8 mouse cellular contexts compared by ENCODE assay signal in genomic region chr9:121392427-121392826, GRCm38 (mm10).
DNase-seq lines count a peak whose midpoint lies in the region; ATAC-seq lines count a peak whose summit lies in the region.

No protein-coding gene starts in this region.

- intact Hi-C loops in heart, postnatal 14 days (cut with DNase I), result loop anchor here (5.0 kb wide), 2 partner anchors 35 to 215 kb away; no protein-coding TSS in a partner anchor

- ATAC-seq in common myeloid progenitor, adult 5-6 weeks (replicated peaks; ENCODE audit: low read depth, poor library complexity, severe bottlenecking), result peak; percentile 67

- DNase-seq in spleen, adult 12 weeks (ENCODE audit: low spot score), result peak; percentile 32
- DNase-seq in spleen, postnatal 36 days (ENCODE audit: low spot score in 2 of 2), result no peak
- DNase-seq in adipocyte (ENCODE audit: low spot score), result peak; percentile 72
- peak; percentile 69 to 83 for DNase-seq in heart, postnatal 14 days
- peak; percentile 61 to 81 for DNase-seq in layer of hippocampus, postnatal 36 days
- DNase-seq in lung, postnatal 4 days, result peak; percentile 54 to 80
- peak; percentile 35 for DNase-seq in yolk sac, embryonic 10.5 days (ENCODE audit: low spot score)

Comparison
In these comparisons a context has a peak if more than half of its experiments do, and no peak if none do; other contexts are left out.
1. DNase-seq: peak in spleen, adult 12 weeks (single experiment), adipocyte (single experiment), heart, postnatal 14 days (2 of 2), layer of hippocampus, postnatal 36 days (2 of 2), lung, postnatal 4 days (2 of 2) and yolk sac, embryonic 10.5 days (single experiment); none in spleen, postnatal 36 days (0 of 2).